Mouse (Mus musculus) heart, embryonic 14.5 days (tissue): ENCODE measurements at regions not wholly inside any gene's neighbourhood (a gene's known extent, or its start where the extent isn't known, plus 50 kb on each side); places are given as distances from the start of the nearest gene placed in this dataset.

Experiments
- ATAC-seq: fragments of 200-750 bp; cut with Nextera tagmentation; 2 replicates; pipeline ENCODE4 v1.8.0; 2017; ENCODE audit warnings: low read depth, moderate TSS enrichment; ENCODE audit not compliant: insufficient number of reproducible peaks, insufficient read depth, low FRiP score
- H3K27ac ChIP-seq, 2 experiments: fragments of 200-500 bp in 1 of 2; fragments of 300-500 bp in 1 of 2; sonication (generic) in 1 of 2; replicated peaks in 1 of 2; 2 replicates each; pipeline ENCODE4 v1.5.1; 2012 to 2014; ENCODE audit warnings: low read depth in 2 of 2, low read length in 2 of 2, control low read depth in 1 of 2, mild to moderate bottlenecking in 1 of 2, mixed read lengths in 1 of 2; ENCODE audit not compliant: control insufficient read depth in 1 of 2, insufficient read depth in 1 of 2
- H3K27me3 ChIP-seq: fragments of 300-500 bp; sonication (generic); 2 replicates; pipeline ENCODE4 v1.6.1; 2014; ENCODE audit warnings: mild to moderate bottlenecking, low read length, control low read depth; ENCODE audit not compliant: control insufficient read depth, insufficient read depth
- H3K36me3 ChIP-seq: fragments of 300-500 bp; sonication (generic); 2 replicates; pipeline ENCODE4 v1.6.1; 2014; ENCODE audit warnings: mild to moderate bottlenecking, control low read depth, low read length, mixed read lengths; ENCODE audit not compliant: control insufficient read depth, insufficient read depth
- H3K4me1 ChIP-seq, 2 experiments: fragments of 200-500 bp in 1 of 2; fragments of 300-500 bp in 1 of 2; sonication (generic) in 1 of 2; 2 replicates each; pipeline ENCODE4 v1.6.1; 2012 to 2014; ENCODE audit warnings: low read length in 2 of 2, control low read depth in 1 of 2, mixed read lengths in 1 of 2; ENCODE audit not compliant: control insufficient read depth in 2 of 2, insufficient read depth in 2 of 2
- H3K4me2 ChIP-seq: fragments of 300-500 bp; sonication (generic); 2 replicates; pipeline ENCODE4 v1.6.1; 2014; ENCODE audit warnings: mild to moderate bottlenecking, low read length
- H3K4me3 ChIP-seq, 2 experiments: fragments of 200-500 bp in 1 of 2; fragments of 300-500 bp in 1 of 2; sonication (generic) in 1 of 2; 2 replicates each; pipeline ENCODE4 v1.5.1; 2012 to 2014; ENCODE audit warnings: low read length in 2 of 2, mild to moderate bottlenecking in 2 of 2, control low read depth in 1 of 2, low read depth in 1 of 2, moderate library complexity in 1 of 2; ENCODE audit not compliant: control insufficient read depth in 1 of 2, insufficient read depth in 1 of 2
- H3K9ac ChIP-seq: fragments of 300-500 bp; sonication (generic); 2 replicates; pipeline ENCODE4 v1.6.1; 2014; ENCODE audit warnings: mild to moderate bottlenecking, low read length
- H3K9me3 ChIP-seq: fragments of 300-500 bp; sonication (generic); 2 replicates; pipeline ENCODE4 v1.6.1; 2016; ENCODE audit warnings: low read length, control low read depth; ENCODE audit not compliant: control insufficient read depth
- WGBS: fragments of 180-500 bp; shearing (Covaris S2); extraction: QIAGEN DNeasy Blood & Tissue Kit; methylation state at CpG from one replicate; pipeline ENCODE4 v1.1.7; 2014; 5-methylcytosine and 5-hydroxymethylcytosine counted together

DNA sequence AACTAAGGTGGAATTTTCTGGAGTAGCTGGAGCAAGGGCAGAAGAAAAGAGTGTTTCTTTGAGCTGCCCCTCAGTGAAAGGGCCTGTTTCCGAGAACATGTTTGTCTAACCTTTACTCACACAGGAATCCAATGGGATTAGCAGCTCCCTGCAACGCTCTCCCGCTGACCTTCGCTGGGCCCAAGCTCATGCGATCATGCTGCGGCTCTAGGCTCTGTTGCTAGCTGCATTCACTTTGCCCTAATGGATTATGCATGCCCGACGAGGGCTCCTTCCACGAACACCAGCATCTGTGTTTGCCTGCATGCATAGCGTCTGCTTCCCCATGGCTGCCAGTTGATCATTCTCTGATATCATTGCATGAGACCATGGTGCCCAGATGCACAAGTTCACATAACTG lies 140.2 kb downstream of the Bmp7 start:
- WGBS, result 55% methylated on average over 10 of the region's 10 CpGs
- no peak overlapping the region for H3K4me3 ChIP-seq
- no peak overlapping the region for H3K4me2 ChIP-seq
- H3K9ac ChIP-seq, result no peak overlapping the region
- no peak overlapping the region for H3K27ac ChIP-seq
- H3K9me3 ChIP-seq, result 0 out of 2 replicates have a peak, but pooled peaks cover 4% of the 10 kb centered on the region
- H3K27me3 ChIP-seq, result no peaks in the 10 kb centered on the region
- no peak for ATAC-seq
- no peaks in the 10 kb centered on the region for H3K36me3 ChIP-seq
- no peaks in the 10 kb centered on the region for H3K4me1 ChIP-seq

DNA sequence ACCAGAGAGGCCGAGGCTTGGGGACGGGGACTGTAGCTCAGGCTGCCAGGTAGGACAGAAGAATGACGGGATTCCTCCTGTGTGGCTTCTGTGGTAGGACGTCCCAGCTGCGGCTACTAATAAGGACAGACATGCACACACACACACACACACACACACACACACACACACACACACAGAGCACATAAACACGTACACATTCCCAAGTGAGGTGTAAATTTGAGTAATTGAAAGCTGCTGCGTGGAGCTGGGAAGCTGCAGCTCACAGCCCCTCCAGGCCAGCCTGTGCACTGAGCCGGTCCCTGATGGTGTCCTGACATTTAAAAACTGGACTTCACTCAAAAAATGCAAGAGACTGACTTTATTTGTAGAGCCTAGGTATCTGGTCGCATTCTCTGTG lies 139.3 kb downstream of the Bmp7 start:
- Histone ChIP-seq H3K9me3 (0 out of 2 replicates have a peak, but pooled peaks cover 4% of the 10 kb centered on the region), H3K36me3 (no peaks in the 10 kb centered on the region), H3K4me2 (no peak overlapping the region), H3K4me1 (no peaks in the 10 kb centered on the region), H3K27me3 (no peaks in the 10 kb centered on the region), H3K4me3 (no peak overlapping the region), H3K27ac (no peak overlapping the region), H3K9ac (no peak overlapping the region)
- 72% methylated on average over 9 of the region's 9 CpGs for WGBS
- no peak for ATAC-seq

GRCm38 (mm10) chr2:172801804-172802203 lies 138.3 kb downstream of the Bmp7 start:
- Histone ChIP-seq H3K4me3 (no peak overlapping the region), H3K4me1 (no peaks in the 10 kb centered on the region), H3K36me3 (no peaks in the 10 kb centered on the region), H3K27me3 (no peaks in the 10 kb centered on the region), H3K27ac (no peak overlapping the region), H3K9ac (no peak overlapping the region), H3K9me3 (0 out of 2 replicates have a peak, but pooled peaks cover 4% of the 10 kb centered on the region), H3K4me2 (no peak overlapping the region)
- no peak for ATAC-seq
- WGBS, result 22% methylated on average over 4 of the region's 4 CpGs

DNA sequence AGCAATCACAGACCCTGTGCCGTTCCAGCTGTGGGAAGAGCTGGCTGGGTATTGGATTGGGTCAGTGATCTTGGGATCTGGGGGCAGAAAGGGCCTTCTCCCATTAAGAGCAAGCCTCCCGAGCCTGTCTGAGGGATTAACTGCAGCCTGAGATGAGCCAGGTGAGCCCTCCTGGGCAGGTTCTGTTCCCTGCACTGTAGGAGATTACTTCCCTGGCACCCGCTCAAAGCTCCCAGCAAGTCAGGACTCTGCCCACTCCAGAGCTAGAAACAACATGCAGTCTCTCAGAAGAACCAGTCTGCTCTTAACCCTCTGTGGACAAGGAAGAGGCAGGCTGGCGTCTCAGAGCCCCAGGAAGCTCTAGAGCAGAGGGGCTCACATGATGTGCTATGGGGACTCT lies 132.7 kb downstream of the Bmp7 start:
- Histone ChIP-seq H3K27me3 (no peaks in the 10 kb centered on the region), H3K4me1 (no peaks in the 10 kb centered on the region), H3K4me3 (no peak overlapping the region), H3K9me3 (0 out of 2 replicates have a peak, but pooled peaks cover 4% of the 10 kb centered on the region), H3K9ac (no peak overlapping the region), H3K4me2 (no peak overlapping the region), H3K36me3 (no peaks in the 10 kb centered on the region), H3K27ac (no peak overlapping the region)
- 60% methylated on average over 4 of the region's 4 CpGs for WGBS
- no peak for ATAC-seq

DNA sequence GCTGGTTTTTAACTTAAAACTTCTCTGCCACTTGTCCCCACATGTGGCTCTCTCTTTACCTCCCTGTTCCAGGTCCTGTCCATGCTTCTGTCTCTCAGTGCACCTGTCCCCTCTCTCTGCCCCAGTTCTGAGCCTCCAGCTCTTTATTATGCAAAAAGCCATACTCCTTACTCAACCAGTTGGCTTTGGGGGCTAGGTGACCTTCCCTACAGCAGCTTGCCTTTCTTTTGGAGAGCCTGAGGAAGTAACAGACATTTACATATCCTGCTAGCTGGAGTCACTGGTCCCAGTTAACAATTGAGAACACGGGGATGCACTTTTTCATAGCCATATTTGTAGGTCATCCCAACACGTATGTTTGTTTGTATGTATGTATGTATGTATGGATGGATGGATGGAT lies 130.8 kb downstream of the Bmp7 start:
- Histone ChIP-seq H3K36me3 (no peaks in the 10 kb centered on the region), H3K9ac (no peak overlapping the region), H3K9me3 (no peaks in the 10 kb centered on the region), H3K4me2 (no peak overlapping the region), H3K4me3 (no peak overlapping the region), H3K4me1 (no peaks in the 10 kb centered on the region), H3K27ac (no peak overlapping the region), H3K27me3 (no peaks in the 10 kb centered on the region)
- no peak for ATAC-seq
- 77% methylated on average over 2 of the region's 2 CpGs for WGBS

DNA sequence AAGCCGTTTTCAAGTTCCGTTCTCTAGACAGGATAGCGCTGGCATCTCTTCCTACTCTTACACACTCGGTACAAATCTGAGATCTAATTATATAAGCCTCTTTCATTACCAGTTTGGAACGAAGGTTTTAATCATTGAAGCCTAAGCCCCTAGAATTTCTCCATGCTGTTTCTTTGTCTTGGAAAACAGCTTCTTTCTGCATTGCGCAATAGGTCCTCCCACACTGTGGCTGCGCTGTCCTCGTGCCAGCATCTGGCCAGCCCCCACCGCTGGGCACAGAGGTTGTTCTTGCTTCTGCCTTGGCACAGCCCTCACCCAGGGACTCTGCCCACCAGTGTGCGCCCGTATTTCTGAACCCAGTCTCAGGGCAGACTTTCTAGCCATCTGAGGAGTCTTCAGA lies 126.8 kb downstream of the Bmp7 start:
- Histone ChIP-seq H3K36me3 (no peaks in the 10 kb centered on the region), H3K9ac (no peak overlapping the region), H3K9me3 (no peaks in the 10 kb centered on the region), H3K4me2 (no peak overlapping the region), H3K27me3 (no peaks in the 10 kb centered on the region), H3K4me1 (no peaks in the 10 kb centered on the region), H3K27ac (no peak overlapping the region), H3K4me3 (no peak overlapping the region)
- ATAC-seq, result no peak
- 81% methylated on average over 11 of the region's 11 CpGs for WGBS

- H3K27me3 ChIP-seq, result no peaks in the 10 kb centered on the region
- H3K9ac ChIP-seq, result no peak overlapping the region
- H3K9me3 ChIP-seq, result no peaks in the 10 kb centered on the region
- no peak overlapping the region for H3K4me3 ChIP-seq
- H3K36me3 ChIP-seq, result no peaks in the 10 kb centered on the region
- no peaks in the 10 kb centered on the region for H3K4me1 ChIP-seq
- H3K27ac ChIP-seq, result no peak overlapping the region
- WGBS, result 57% methylated on average over 4 of the region's 4 CpGs
- no peak for ATAC-seq
- H3K4me2 ChIP-seq, result no peak overlapping the region
These were observed 126.2 kb downstream of the Bmp7 start for GRCm38 (mm10) chr2:172813906-172814305.

DNA sequence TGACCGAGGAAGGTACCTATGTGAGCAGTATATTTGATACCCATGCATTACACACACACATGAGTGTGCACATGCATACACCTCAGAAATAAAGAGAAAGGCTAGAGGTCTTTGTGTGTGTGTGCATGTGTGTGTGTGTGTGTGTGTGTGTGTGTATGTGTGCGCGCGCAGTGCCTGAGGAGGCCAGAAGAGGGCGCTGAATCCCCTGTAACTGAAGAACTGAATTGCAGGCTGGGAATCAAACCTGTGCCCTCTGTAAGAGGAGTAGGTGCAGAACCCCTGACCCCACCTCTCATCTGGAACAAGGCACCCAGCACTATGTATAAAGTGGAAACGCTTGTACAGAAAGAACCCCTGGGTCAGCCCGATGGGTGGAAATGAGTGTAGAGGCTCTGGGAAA lies 125.0 kb downstream of the Bmp7 start:
- Histone ChIP-seq H3K27ac (no peak overlapping the region), H3K36me3 (no peaks in the 10 kb centered on the region), H3K9ac (no peak overlapping the region), H3K4me3 (no peak overlapping the region), H3K4me2 (no peak overlapping the region), H3K27me3 (no peaks in the 10 kb centered on the region), H3K4me1 (no peaks in the 10 kb centered on the region), H3K9me3 (no peaks in the 10 kb centered on the region)
- 94% methylated on average over 7 of the region's 7 CpGs for WGBS
- ATAC-seq, result no peak
